Mouse (Mus musculus) midbrain, embryonic 16.5 days (tissue): Measurements from ENCODE around the gene Vezt. TPM values are rescaled to one million over a fixed set of nuclear protein-coding genes. Genes with fewer than 3 reads are reported as not detected.

Experiments
- ATAC-seq: fragments of 200-750 bp; cut with Nextera tagmentation; 2 replicates; pipeline ENCODE4 v1.8.0; 2017; ENCODE audit warnings: moderate TSS enrichment
- H3K27ac ChIP-seq: fragments of 300-500 bp; sonication (generic); 2 replicates; pipeline ENCODE4 v1.5.1; 2014; ENCODE audit warnings: mild to moderate bottlenecking, low read length, mixed read lengths
- H3K27me3 ChIP-seq: fragments of 300-500 bp; sonication (generic); 2 replicates; pipeline ENCODE4 v1.6.1; 2014; ENCODE audit warnings: low read depth, low read length, mixed read lengths; ENCODE audit not compliant: control insufficient read depth, insufficient read depth
- H3K36me3 ChIP-seq: fragments of 300-500 bp; sonication (generic); 2 replicates; pipeline ENCODE4 v1.6.1; 2014; ENCODE audit warnings: mild to moderate bottlenecking, low read length, moderate library complexity, mixed read lengths; ENCODE audit not compliant: control insufficient read depth, insufficient read depth
- H3K4me1 ChIP-seq: fragments of 300-500 bp; sonication (generic); 2 replicates; pipeline ENCODE4 v1.6.1; 2014; ENCODE audit warnings: mild to moderate bottlenecking, low read length, mixed read lengths; ENCODE audit not compliant: control insufficient read depth, insufficient read depth
- H3K4me2 ChIP-seq: fragments of 300-500 bp; sonication (generic); 2 replicates; pipeline ENCODE4 v1.6.1; 2014; ENCODE audit warnings: mild to moderate bottlenecking, low read length, mixed read lengths
- H3K4me3 ChIP-seq: fragments of 300-500 bp; sonication (generic); 2 replicates; pipeline ENCODE4 v1.5.1; 2014; ENCODE audit warnings: low read depth, mild to moderate bottlenecking, low read length, moderate library complexity, mixed read lengths
- H3K9ac ChIP-seq: fragments of 300-500 bp; sonication (generic); 2 replicates; pipeline ENCODE4 v1.6.1; 2014; ENCODE audit warnings: low read depth, low read length, mixed read lengths
- H3K9me3 ChIP-seq: fragments of 300-500 bp; sonication (generic); replicated peaks from 2 replicates; pipeline ENCODE4 v1.6.1; 2014; ENCODE audit warnings: mild to moderate bottlenecking, low read length, mixed read lengths; ENCODE audit not compliant: control insufficient read depth, poor library complexity, severe bottlenecking
- WGBS: fragments of 180-500 bp; shearing (Covaris S2); extraction: QIAGEN DNeasy Blood & Tissue Kit; methylation state at CpG from one replicate; pipeline ENCODE4 v1.1.7; 2014; 5-methylcytosine and 5-hydroxymethylcytosine counted together
- polyA plus RNA-seq: library from polyadenylated mRNA; unstranded; fragments of >200 nt; fragmentation: Nextera tagmentation; extraction: Ambion mirVana; gene quantifications from 2 replicates; pipeline ENCODE4 v1.2.1, GENCODE M21; 2015

The Vezt gene
- polyA plus RNA-seq, 1 experiment from 2014 or later = 59.4 TPM

DNA sequence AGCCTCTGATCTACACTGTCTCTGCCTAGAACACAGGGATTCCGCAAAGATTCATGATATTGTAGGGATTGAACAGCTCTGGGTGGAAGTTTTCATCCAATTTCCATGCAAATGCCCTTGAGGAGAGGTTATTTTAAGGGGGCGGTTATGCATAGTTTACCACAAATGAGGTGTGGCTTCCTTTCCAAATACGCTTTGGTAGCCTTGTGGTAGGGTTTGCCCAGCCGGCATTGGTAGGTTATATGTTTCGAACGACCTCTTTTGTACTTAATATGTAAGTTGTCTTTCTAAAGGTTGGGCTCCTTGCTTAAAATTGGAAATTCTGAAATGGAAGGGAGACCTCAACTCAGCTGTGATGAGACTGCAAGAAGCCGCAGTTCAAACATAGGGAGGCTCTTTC, 127.1 kb downstream of the Vezt start:
- Histone ChIP-seq H3K9ac (no peak overlapping the region), H3K4me2 (no peak overlapping the region), H3K9me3 (no peaks in the 10 kb centered on the region), H3K36me3 (no peaks in the 10 kb centered on the region), H3K4me1 (no peaks in the 10 kb centered on the region), H3K27me3 (no peaks in the 10 kb centered on the region), H3K4me3 (no peak overlapping the region), H3K27ac (no peak overlapping the region)
- 95% methylated on average over 7 of the region's 7 CpGs for WGBS
- no peak for ATAC-seq

DNA sequence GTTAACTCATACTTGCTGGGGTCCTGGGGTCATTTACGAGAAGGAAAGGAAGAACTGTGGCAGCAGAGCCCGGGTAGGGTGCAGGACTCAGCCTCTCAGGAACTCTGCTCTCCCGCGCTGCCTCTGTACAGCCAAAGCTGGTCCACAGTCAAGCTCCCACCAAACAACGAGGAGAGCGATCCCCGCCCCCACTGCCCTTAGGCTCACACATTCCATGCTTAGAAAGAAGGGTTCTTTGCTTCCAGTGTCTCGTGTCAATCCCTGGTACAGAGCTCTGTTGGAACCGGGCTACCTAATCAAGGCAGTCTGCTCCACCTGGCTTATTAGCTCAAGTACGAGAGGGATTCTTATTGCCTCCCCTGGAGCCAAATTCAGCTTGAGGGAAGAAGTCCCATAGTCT, 128.2 kb downstream of the Vezt start:
- no peaks in the 10 kb centered on the region for H3K36me3 ChIP-seq
- no peak for ATAC-seq
- H3K27ac ChIP-seq = no peak overlapping the region
- no peaks in the 10 kb centered on the region for H3K4me1 ChIP-seq
- no peak overlapping the region for H3K9ac ChIP-seq
- 73% methylated on average over 10 of the region's 10 CpGs for WGBS
- H3K9me3 ChIP-seq = no peaks in the 10 kb centered on the region
- H3K4me3 ChIP-seq = no peak overlapping the region
- H3K4me2 ChIP-seq = no peak overlapping the region
- H3K27me3 ChIP-seq = no peaks in the 10 kb centered on the region

DNA sequence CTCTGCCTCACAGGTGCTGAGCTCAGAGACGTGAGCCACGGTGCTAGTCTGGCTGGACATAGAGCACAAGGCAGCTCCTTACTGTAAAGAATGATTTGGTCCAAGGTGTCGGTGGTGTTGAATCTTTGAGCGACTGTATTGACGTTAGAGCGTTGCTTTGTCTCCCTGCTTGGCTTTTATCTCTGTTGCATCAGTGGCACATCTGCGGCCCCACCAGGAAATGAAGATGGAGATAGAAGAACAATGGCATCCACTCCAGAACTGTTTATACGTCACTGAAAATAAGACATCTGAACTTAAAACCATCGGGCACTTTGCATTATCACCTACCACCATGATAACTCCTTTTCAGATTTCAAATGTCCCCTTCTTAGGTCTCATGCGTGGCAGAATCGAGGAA, 135.7 kb downstream of the Vezt start:
- no peak for ATAC-seq
- no peaks in the 10 kb centered on the region for H3K36me3 ChIP-seq
- H3K27me3 ChIP-seq = no peaks in the 10 kb centered on the region
- no peak overlapping the region for H3K4me3 ChIP-seq
- H3K9ac ChIP-seq = no peak overlapping the region
- no peaks in the 10 kb centered on the region for H3K4me1 ChIP-seq
- H3K9me3 ChIP-seq = no peaks in the 10 kb centered on the region
- 92% methylated on average over 11 of the region's 11 CpGs for WGBS
- H3K27ac ChIP-seq = no peak overlapping the region
- no peak overlapping the region for H3K4me2 ChIP-seq

DNA sequence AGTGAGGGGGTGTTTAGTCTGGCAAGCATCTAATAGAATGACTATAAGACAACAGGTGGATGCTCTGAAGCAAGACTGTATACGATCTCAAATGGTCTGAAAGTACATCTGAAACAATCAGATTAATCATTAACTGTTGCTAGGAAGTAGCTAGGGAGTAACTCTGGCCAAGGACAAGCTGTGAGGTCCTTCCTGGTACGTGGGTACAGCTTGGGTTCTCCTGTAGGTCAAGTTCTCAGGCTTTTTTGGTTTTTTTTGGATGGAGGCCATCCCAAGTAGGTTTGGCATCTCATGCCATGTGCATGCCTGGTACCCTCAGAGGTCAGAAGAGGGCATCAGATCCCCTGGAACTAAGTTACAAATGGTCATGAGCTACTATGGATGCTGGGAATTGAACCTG, 136.3 kb downstream of the Vezt start:
- no peak overlapping the region for H3K27ac ChIP-seq
- H3K27me3 ChIP-seq = no peaks in the 10 kb centered on the region
- no peak overlapping the region for H3K4me3 ChIP-seq
- H3K4me1 ChIP-seq = no peaks in the 10 kb centered on the region
- H3K9me3 ChIP-seq = no peaks in the 10 kb centered on the region
- 61% methylated on average over 2 of the region's 2 CpGs for WGBS
- no peak for ATAC-seq
- no peak overlapping the region for H3K4me2 ChIP-seq
- H3K9ac ChIP-seq = no peak overlapping the region
- no peaks in the 10 kb centered on the region for H3K36me3 ChIP-seq

GRCm38 (mm10) chr10:93897043-93897646, 138.5 kb downstream of the Vezt start, which contains the start of gene Metap2:
Gene Metap2, minus strand, starts transcription at chr10:93897093.
- Histone ChIP-seq H3K27ac (no peak within 1 kb of the TSS), H3K9ac (no peak within 1 kb of the TSS), H3K4me1 (no peaks in the 10 kb centered on the region), H3K4me2 (no peak within 1 kb of the TSS), H3K9me3 (no peaks in the 10 kb centered on the region), H3K4me3 (no peak within 1 kb of the TSS), H3K27me3 (no peaks in the 10 kb centered on the region; the same call in 1 of the 2 replicates), H3K36me3 (no peaks in the 10 kb centered on the region)
- 59% methylated on average over 7 of the region's 7 CpGs for WGBS
- ATAC-seq = no peak

DNA sequence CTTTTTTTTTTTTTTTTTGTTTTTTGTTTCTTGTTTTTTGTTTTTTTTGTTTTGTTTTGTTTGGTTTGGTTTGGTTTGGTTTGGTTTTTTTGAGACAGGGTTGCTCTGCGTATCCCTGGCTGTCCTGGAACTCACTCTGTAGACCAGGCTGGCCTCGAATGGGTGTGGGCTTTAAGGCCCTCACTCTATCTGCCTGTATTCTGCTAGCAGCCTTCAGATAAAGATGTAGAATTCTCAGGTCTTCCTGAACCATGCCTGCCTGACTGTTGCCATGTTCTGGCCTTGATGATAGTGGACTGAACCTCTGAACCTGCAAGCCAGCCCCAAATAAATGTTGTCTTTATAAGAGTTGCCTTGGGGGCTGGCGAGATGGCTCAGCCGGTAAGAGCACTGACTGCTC, 143.1 kb downstream of the Vezt start:
- no peaks in the 10 kb centered on the region; the same call in 1 of the 2 replicates for H3K27me3 ChIP-seq
- H3K9ac ChIP-seq = no peak overlapping the region
- H3K9me3 ChIP-seq = no peaks in the 10 kb centered on the region
- 88% methylated on average over 4 of the region's 4 CpGs for WGBS
- H3K4me3 ChIP-seq = no peak overlapping the region
- ATAC-seq = no peak
- no peak overlapping the region for H3K4me2 ChIP-seq
- H3K27ac ChIP-seq = no peak overlapping the region
- H3K4me1 ChIP-seq = peaks cover 15% of the 10 kb centered on the region
- no peaks in the 10 kb centered on the region for H3K36me3 ChIP-seq

- WGBS = 97% methylated on average over 1 of the region's 1 CpGs
- H3K4me1 ChIP-seq = peaks cover 15% of the 10 kb centered on the region
Measured at GRCm38 (mm10) chr10:93891031-93891430, 144.6 kb downstream of the Vezt start.

DNA sequence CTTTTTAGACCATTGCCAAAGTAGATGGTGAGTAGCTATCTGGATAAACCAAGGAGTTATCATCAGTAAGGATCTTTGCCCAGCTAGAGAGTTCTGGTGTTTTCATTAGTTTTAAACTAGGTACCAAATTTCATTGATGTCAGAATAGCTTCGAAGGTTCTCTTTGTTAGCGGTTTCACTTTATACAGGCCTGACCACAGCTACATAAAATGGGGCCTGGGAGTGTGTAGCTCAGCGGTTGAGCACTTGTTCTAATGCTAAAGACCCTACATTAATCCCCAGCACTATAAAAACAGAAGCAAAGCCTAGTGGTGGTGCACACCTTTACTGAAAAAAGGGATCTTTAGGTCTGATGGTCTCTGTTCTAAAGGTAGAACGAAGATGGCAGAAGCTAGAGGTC, 145.1 kb downstream of the Vezt start:
- Histone ChIP-seq H3K9ac (0 out of 2 replicates have a peak overlapping the region, but pooled peaks have one; percentile 92), H3K9me3 (no peaks in the 10 kb centered on the region), H3K27ac (no peak overlapping the region), H3K27me3 (no peaks in the 10 kb centered on the region; the same call in 1 of the 2 replicates), H3K36me3 (0 out of 2 replicates have a peak, but pooled peaks cover 6% of the 10 kb centered on the region), H3K4me3 (peak overlapping the region; percentile 98), H3K4me1 (peaks cover 15% of the 10 kb centered on the region), H3K4me2 (peak overlapping the region; percentile 66)
- 65% methylated on average over 4 of the region's 4 CpGs for WGBS
- ATAC-seq = no peak

More at GRCm38 (mm10) chr10:93891031-93891430, 144.6 kb downstream of the Vezt start:
- H3K36me3 ChIP-seq = 0 out of 2 replicates have a peak, but pooled peaks cover 1% of the 10 kb centered on the region
- ATAC-seq = no peak
- H3K27me3 ChIP-seq = no peaks in the 10 kb centered on the region; the same call in 1 of the 2 replicates
- H3K4me2 ChIP-seq = no peak overlapping the region
- no peak overlapping the region for H3K4me3 ChIP-seq
- no peaks in the 10 kb centered on the region for H3K9me3 ChIP-seq
- no peak overlapping the region for H3K27ac ChIP-seq
- no peak overlapping the region for H3K9ac ChIP-seq

- Histone ChIP-seq H3K27ac (peak overlapping the region; percentile 92), H3K4me2 (peak overlapping the region; percentile 66), H3K9me3 (no peaks in the 10 kb centered on the region), H3K9ac (peak overlapping the region; percentile 92), H3K36me3 (peaks cover 8% of the 10 kb centered on the region; the same call in 1 of the 2 replicates), H3K4me1 (peaks cover 15% of the 10 kb centered on the region), H3K27me3 (no peaks in the 10 kb centered on the region; the same call in 1 of the 2 replicates), H3K4me3 (peak overlapping the region; percentile 98)
- peak; percentile 33; the same call in 1 of the 2 replicates for ATAC-seq
- 0% methylated on average over 22 of the region's 22 CpGs for WGBS
Measured at GRCm38 (mm10) chr10:93889976-93890375, 145.6 kb downstream of the Vezt start.
